Mouse (Mus musculus) myocyte (in vitro differentiated cells): ENCODE measurements around the gene Arhgap31.

ENCODE experiments used
- E2F4 ChIP-seq: IDR thresholded peaks from one replicate; pipeline ENCODE4 v1.6.1; 2011; ENCODE audit warnings: mild to moderate bottlenecking, control low read depth, moderate library complexity; ENCODE audit not compliant: insufficient read depth
- MAX ChIP-seq: IDR thresholded peaks from one replicate; pipeline ENCODE4 v1.6.1; 2011; ENCODE audit warnings: low read depth, mild to moderate bottlenecking, control low read depth
- MYOD1 ChIP-seq, 3 experiments: IDR thresholded peaks; one replicate each; pipeline ENCODE4 v1.6.1; 2011; ENCODE audit warnings: control low read depth in 2 of 3, low read depth in 2 of 3, mild to moderate bottlenecking in 2 of 3, moderate library complexity in 1 of 3; ENCODE audit not compliant: insufficient read length in 2 of 3, control insufficient read depth in 1 of 3
- MYOG ChIP-seq, 3 experiments: IDR thresholded peaks; one replicate each; pipeline ENCODE4 v1.6.1; 2011; ENCODE audit warnings: control low read depth in 2 of 3, low read depth in 2 of 3, mild to moderate bottlenecking in 2 of 3; ENCODE audit not compliant: insufficient read length in 2 of 3, control insufficient read depth in 1 of 3, insufficient read depth in 1 of 3
- POLR2A ChIP-seq: IDR thresholded peaks from one replicate; pipeline ENCODE4 v1.6.1; 2011; ENCODE audit warnings: low read depth, mild to moderate bottlenecking, control low read depth, moderate library complexity; ENCODE audit not compliant: insufficient read length
- TCF3 ChIP-seq: IDR thresholded peaks from one replicate; pipeline ENCODE4 v1.6.1; 2011; ENCODE audit warnings: low read depth, control low read depth; ENCODE audit not compliant: insufficient read length
- USF1 ChIP-seq: IDR thresholded peaks from one replicate; pipeline ENCODE4 v1.6.1; 2011; ENCODE audit warnings: low read depth, mild to moderate bottlenecking, control low read depth, moderate library complexity

DNA sequence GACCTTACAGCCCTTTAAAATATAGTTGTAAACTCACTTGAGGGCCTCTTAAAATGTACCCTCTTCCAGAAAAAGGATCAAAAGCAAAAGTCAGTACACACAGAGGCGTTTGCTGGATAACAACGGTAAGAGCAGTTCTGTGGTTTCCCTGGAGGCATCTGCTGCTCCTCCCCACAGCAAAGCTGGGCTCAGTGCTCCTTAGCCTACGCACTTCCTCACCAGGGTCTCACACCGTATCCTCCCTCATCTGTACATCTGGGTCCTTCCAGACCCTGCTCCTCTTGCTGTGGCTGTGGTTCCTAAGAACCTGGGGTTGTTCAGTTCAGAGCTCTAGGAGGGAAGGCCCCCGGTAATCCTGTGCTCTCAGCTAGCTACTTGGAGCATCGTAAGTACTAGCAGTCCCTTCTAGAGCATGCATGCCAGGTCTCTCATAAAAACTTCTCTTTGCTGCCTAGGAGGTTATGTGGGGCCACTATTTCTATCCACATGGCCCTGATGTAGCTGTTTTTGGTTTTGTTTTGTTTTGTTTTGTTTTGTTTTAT lies 47.8 kb upstream of the Arhgap31 start:
- TF ChIP-seq POLR2A: no peak
- no peak for TF ChIP-seq E2F4
- TF ChIP-seq MYOG (IDR thresholded peaks at IDR 0.05; ENCODE audit: control insufficient read depth in 1 of 3, insufficient read depth in 1 of 3, insufficient read length in 2 of 3, low read depth in 2 of 3): no peak
- no peak for TF ChIP-seq TCF3
- no peak for TF ChIP-seq MYOD1 (IDR thresholded peaks at IDR 0.05; ENCODE audit: control insufficient read depth in 1 of 3, insufficient read length in 2 of 3, low read depth in 2 of 3)
- TF ChIP-seq USF1: no peak
- TF ChIP-seq MAX: no peak
